Mouse (Mus musculus): Measurements from ENCODE around the gene Ppm1d. TPM values are rescaled to one million over a fixed set of nuclear protein-coding genes. Genes with fewer than 3 reads are reported as not detected.

Gene Ppm1d
- polyA plus RNA-seq (2014; fragmentation: Nextera tagmentation; extraction: Ambion mirVana): 24.9 and 25.1 TPM in 2 replicates

GRCm38 (mm10) chr11:85310713-85311574 is at the start of gene Ppm1d:
Ppm1d (plus strand) TSS chr11:85311244.
- DNase-seq (ENCODE audit: low spot score) (peak; percentile 100), ATAC-seq (peak; percentile 92)
- H3K27ac ChIP-seq (ENCODE audit: low read depth, low read length): peak within 1 kb of the TSS; percentile 88
- H3K9ac ChIP-seq (ENCODE audit: low read length): peak within 1 kb of the TSS; percentile 86
- peaks cover 9% of the 10 kb centered on the region; the same call in 1 of the 2 replicates for H3K36me3 ChIP-seq (ENCODE audit: control insufficient read depth, insufficient read depth, low read length)
- under 1% methylated on average over 77 of the region's 78 CpGs for WGBS
- no peaks in the 10 kb centered on the region for H3K27me3 ChIP-seq (replicated peaks; ENCODE audit: control insufficient read depth, insufficient read depth, low read length)
- peak within 1 kb of the TSS; percentile 97 for H3K4me3 ChIP-seq (ENCODE audit: low read depth, low read length)
- no peaks in the 10 kb centered on the region for H3K9me3 ChIP-seq (replicated peaks; ENCODE audit: control insufficient read depth, low read length)
- H3K4me1 ChIP-seq (ENCODE audit: control insufficient read depth, insufficient read depth, low read length): peaks cover 8% of the 10 kb centered on the region
- H3K4me2 ChIP-seq (ENCODE audit: low read length): peak within 1 kb of the TSS; percentile 98

GRCm38 (mm10) chr11:85264635-85265034 is 46.4 kb upstream of the Ppm1d start:
- H3K9me3 ChIP-seq (replicated peaks; ENCODE audit: control insufficient read depth, low read length): no peaks in the 10 kb centered on the region
- no peak overlapping the region for H3K4me3 ChIP-seq (ENCODE audit: low read depth, low read length)
- H3K27me3 ChIP-seq (replicated peaks; ENCODE audit: control insufficient read depth, insufficient read depth, low read length): no peaks in the 10 kb centered on the region
- WGBS: 83% methylated on average over 5 of the region's 5 CpGs
- no peaks in the 10 kb centered on the region for H3K4me1 ChIP-seq (ENCODE audit: control insufficient read depth, insufficient read depth, low read length)
- H3K9ac ChIP-seq (ENCODE audit: low read length): no peak overlapping the region
- H3K27ac ChIP-seq (ENCODE audit: low read depth, low read length): no peak overlapping the region
- ATAC-seq (no peak), DNase-seq (ENCODE audit: low spot score) (no peak)
- H3K4me2 ChIP-seq (ENCODE audit: low read length): no peak overlapping the region
- no peaks in the 10 kb centered on the region for H3K36me3 ChIP-seq (ENCODE audit: control insufficient read depth, insufficient read depth, low read length)

GRCm38 (mm10) chr11:85267393-85267792 is 43.7 kb upstream of the Ppm1d start:
- no peaks in the 10 kb centered on the region for H3K9me3 ChIP-seq (replicated peaks; ENCODE audit: control insufficient read depth, low read length)
- H3K27ac ChIP-seq (ENCODE audit: low read depth, low read length): no peak overlapping the region
- H3K4me1 ChIP-seq (ENCODE audit: control insufficient read depth, insufficient read depth, low read length): no peaks in the 10 kb centered on the region
- no peaks in the 10 kb centered on the region for H3K27me3 ChIP-seq (replicated peaks; ENCODE audit: control insufficient read depth, insufficient read depth, low read length)
- H3K4me2 ChIP-seq (ENCODE audit: low read length): no peak overlapping the region
- 53% methylated on average over 1 of the region's 1 CpGs for WGBS
- no peak overlapping the region for H3K4me3 ChIP-seq (ENCODE audit: low read depth, low read length)
- DNase-seq (ENCODE audit: low spot score) (no peak), ATAC-seq (no peak)
- H3K36me3 ChIP-seq (ENCODE audit: control insufficient read depth, insufficient read depth, low read length): no peaks in the 10 kb centered on the region
- H3K9ac ChIP-seq (ENCODE audit: low read length): no peak overlapping the region

GRCm38 (mm10) chr11:85270631-85271030 is 40.4 kb upstream of the Ppm1d start:
- H3K4me1 ChIP-seq (ENCODE audit: control insufficient read depth, insufficient read depth, low read length): no peaks in the 10 kb centered on the region
- DNase-seq (ENCODE audit: low spot score) (peak; percentile 42), ATAC-seq (no peak)
- no peaks in the 10 kb centered on the region for H3K27me3 ChIP-seq (replicated peaks; ENCODE audit: control insufficient read depth, insufficient read depth, low read length)
- no peaks in the 10 kb centered on the region for H3K36me3 ChIP-seq (ENCODE audit: control insufficient read depth, insufficient read depth, low read length)
- H3K9me3 ChIP-seq (replicated peaks; ENCODE audit: control insufficient read depth, low read length): no peaks in the 10 kb centered on the region
- no peak overlapping the region for H3K4me2 ChIP-seq (ENCODE audit: low read length)
- no peak overlapping the region for H3K27ac ChIP-seq (ENCODE audit: low read depth, low read length)
- 54% methylated on average over 3 of the region's 3 CpGs for WGBS
- no peak overlapping the region for H3K9ac ChIP-seq (ENCODE audit: low read length)
- H3K4me3 ChIP-seq (ENCODE audit: low read depth, low read length): no peak overlapping the region

GRCm38 (mm10) chr11:85273299-85273698 is 37.7 kb upstream of the Ppm1d start:
- no peaks in the 10 kb centered on the region for H3K4me1 ChIP-seq (ENCODE audit: control insufficient read depth, insufficient read depth, low read length)
- WGBS: 72% methylated on average over 6 of the region's 6 CpGs
- DNase-seq (ENCODE audit: low spot score) (no peak), ATAC-seq (no peak)
- H3K27me3 ChIP-seq (replicated peaks; ENCODE audit: control insufficient read depth, insufficient read depth, low read length): no peaks in the 10 kb centered on the region
- no peak overlapping the region for H3K4me3 ChIP-seq (ENCODE audit: low read depth, low read length)
- H3K36me3 ChIP-seq (ENCODE audit: control insufficient read depth, insufficient read depth, low read length): no peaks in the 10 kb centered on the region
- H3K9ac ChIP-seq (ENCODE audit: low read length): no peak overlapping the region
- no peaks in the 10 kb centered on the region for H3K9me3 ChIP-seq (replicated peaks; ENCODE audit: control insufficient read depth, low read length)
- no peak overlapping the region for H3K27ac ChIP-seq (ENCODE audit: low read depth, low read length)
- no peak overlapping the region for H3K4me2 ChIP-seq (ENCODE audit: low read length)

- Histone ChIP-seq H3K4me2 (ENCODE audit: low read length) (no peak overlapping the region), H3K9me3 (replicated peaks; ENCODE audit: control insufficient read depth, low read length) (no peaks in the 10 kb centered on the region), H3K4me1 (ENCODE audit: control insufficient read depth, insufficient read depth, low read length) (no peaks in the 10 kb centered on the region), H3K4me3 (ENCODE audit: low read depth, low read length) (no peak overlapping the region), H3K36me3 (ENCODE audit: control insufficient read depth, insufficient read depth, low read length) (no peaks in the 10 kb centered on the region), H3K9ac (ENCODE audit: low read length) (no peak overlapping the region), H3K27ac (ENCODE audit: low read depth, low read length) (no peak overlapping the region), H3K27me3 (replicated peaks; ENCODE audit: control insufficient read depth, insufficient read depth, low read length) (no peaks in the 10 kb centered on the region)
- no peak for DNase-seq (ENCODE audit: low spot score)
- no peak for ATAC-seq
- WGBS: 84% methylated on average over 5 of the region's 5 CpGs
Observed at GRCm38 (mm10) chr11:85275151-85275550, 35.9 kb upstream of the Ppm1d start.

- DNase-seq (ENCODE audit: low spot score) (no peak), ATAC-seq (no peak)
- Histone ChIP-seq H3K36me3 (ENCODE audit: control insufficient read depth, insufficient read depth, low read length) (no peaks in the 10 kb centered on the region), H3K4me2 (ENCODE audit: low read length) (no peak overlapping the region), H3K9ac (ENCODE audit: low read length) (no peak overlapping the region), H3K4me3 (ENCODE audit: low read depth, low read length) (no peak overlapping the region), H3K27ac (ENCODE audit: low read depth, low read length) (no peak overlapping the region), H3K9me3 (replicated peaks; ENCODE audit: control insufficient read depth, low read length) (no peaks in the 10 kb centered on the region), H3K27me3 (replicated peaks; ENCODE audit: control insufficient read depth, insufficient read depth, low read length) (no peaks in the 10 kb centered on the region), H3K4me1 (ENCODE audit: control insufficient read depth, insufficient read depth, low read length) (no peaks in the 10 kb centered on the region)
- WGBS: 80% methylated on average over 5 of the region's 5 CpGs
Observed at GRCm38 (mm10) chr11:85277609-85278008, 33.4 kb upstream of the Ppm1d start.

GRCm38 (mm10) chr11:85278175-85278574 is 32.9 kb upstream of the Ppm1d start:
- no peak overlapping the region for H3K4me2 ChIP-seq (ENCODE audit: low read length)
- no peak overlapping the region for H3K27ac ChIP-seq (ENCODE audit: low read depth, low read length)
- H3K36me3 ChIP-seq (ENCODE audit: control insufficient read depth, insufficient read depth, low read length): no peaks in the 10 kb centered on the region
- no peak overlapping the region for H3K9ac ChIP-seq (ENCODE audit: low read length)
- DNase-seq (ENCODE audit: low spot score) (no peak), ATAC-seq (no peak)
- no peaks in the 10 kb centered on the region for H3K9me3 ChIP-seq (replicated peaks; ENCODE audit: control insufficient read depth, low read length)
- H3K4me3 ChIP-seq (ENCODE audit: low read depth, low read length): no peak overlapping the region
- 91% methylated on average over 1 of the region's 1 CpGs for WGBS
- H3K27me3 ChIP-seq (replicated peaks; ENCODE audit: control insufficient read depth, insufficient read depth, low read length): no peaks in the 10 kb centered on the region
- H3K4me1 ChIP-seq (ENCODE audit: control insufficient read depth, insufficient read depth, low read length): no peaks in the 10 kb centered on the region

- WGBS: 80% methylated on average over 15 of the region's 15 CpGs
- Histone ChIP-seq H3K4me2 (ENCODE audit: low read length) (no peak overlapping the region), H3K27ac (ENCODE audit: low read depth, low read length) (no peak overlapping the region), H3K9ac (ENCODE audit: low read length) (no peak overlapping the region), H3K27me3 (replicated peaks; ENCODE audit: control insufficient read depth, insufficient read depth, low read length) (no peaks in the 10 kb centered on the region), H3K36me3 (ENCODE audit: control insufficient read depth, insufficient read depth, low read length) (no peaks in the 10 kb centered on the region), H3K9me3 (replicated peaks; ENCODE audit: control insufficient read depth, low read length) (no peaks in the 10 kb centered on the region), H3K4me1 (ENCODE audit: control insufficient read depth, insufficient read depth, low read length) (no peaks in the 10 kb centered on the region), H3K4me3 (ENCODE audit: low read depth, low read length) (no peak overlapping the region)
- no peak for ATAC-seq
- DNase-seq (ENCODE audit: low spot score): no peak
Observed at GRCm38 (mm10) chr11:85281219-85281878, 29.7 kb upstream of the Ppm1d start.
